Mouse (Mus musculus): Measurements from ENCODE around the gene Kirrel3. TPM values are rescaled to one million over a fixed set of nuclear protein-coding genes. Genes with fewer than 3 reads are reported as not detected.

Gene Kirrel3
- polyA plus RNA-seq, 1 experiment from 2014 or later = 1.8 TPM

DNA sequence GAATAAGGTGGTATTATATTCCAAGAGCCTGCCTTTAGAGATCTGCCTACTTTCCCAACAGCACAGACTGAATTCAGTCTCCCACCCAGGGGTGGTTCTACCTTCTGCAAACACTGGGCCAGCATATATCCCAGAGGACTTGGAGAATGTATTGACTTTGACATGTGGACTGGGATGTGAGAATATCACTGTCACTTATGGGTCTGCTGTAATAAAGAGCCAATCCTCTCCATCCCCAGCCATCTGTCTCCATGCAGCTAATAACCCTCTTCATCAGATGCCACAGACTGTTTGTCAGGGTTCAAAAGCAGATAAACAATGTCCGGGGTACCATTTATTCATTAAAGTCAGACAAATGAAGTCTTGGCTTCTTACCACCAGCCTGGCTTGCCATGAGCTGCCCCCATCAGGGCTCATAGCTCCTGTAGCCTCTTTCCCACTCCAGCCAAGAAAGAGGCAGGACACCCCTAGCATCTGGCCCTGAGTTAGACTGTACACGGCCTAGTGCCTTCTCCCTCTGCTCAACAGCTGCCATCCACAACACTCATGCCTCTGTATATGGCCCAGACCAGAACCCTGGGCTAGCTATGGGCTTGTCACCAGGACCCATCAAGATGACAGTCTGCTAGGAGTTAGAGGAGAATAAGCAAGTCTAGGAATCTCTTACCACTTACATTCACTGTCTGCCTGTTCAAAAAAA is 426.7 kb downstream of the Kirrel3 start:
- no peak overlapping the region for H3K27ac ChIP-seq
- 77% methylated on average over 2 of the region's 2 CpGs for WGBS
- no peaks in the 10 kb centered on the region for H3K27me3 ChIP-seq

DNA sequence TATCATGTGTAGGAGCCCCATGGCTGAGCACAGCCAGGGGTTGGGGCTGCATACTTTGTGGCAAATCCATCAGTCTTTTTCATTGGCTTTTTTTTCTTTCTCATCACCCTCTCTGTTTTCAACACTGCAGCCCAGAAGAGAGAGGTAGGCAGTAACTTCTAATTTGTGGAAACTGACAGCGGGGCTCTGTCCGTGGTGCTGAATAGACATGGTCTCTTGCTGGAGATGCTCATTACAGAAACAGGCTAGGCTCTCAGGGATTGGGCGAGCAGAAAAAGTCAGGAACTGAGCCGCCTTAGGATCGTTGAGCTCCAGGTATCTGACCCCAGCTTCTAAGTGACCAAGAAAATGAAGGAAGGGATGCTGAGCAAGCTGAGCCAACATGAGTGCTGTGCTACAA is 427.3 kb downstream of the Kirrel3 start:
- Histone ChIP-seq H3K27ac (no peak overlapping the region), H3K9ac (no peak overlapping the region), H3K27me3 (no peaks in the 10 kb centered on the region), H3K4me2 (no peak overlapping the region), H3K36me3 (no peaks in the 10 kb centered on the region), H3K9me3 (no peaks in the 10 kb centered on the region), H3K4me3 (no peak overlapping the region), H3K4me1 (no peaks in the 10 kb centered on the region)
- 6% methylated on average over 5 of the region's 5 CpGs for WGBS
- ATAC-seq (ENCODE audit: borderline replicate concordance, extremely low read depth, low FRiP score, low TSS enrichment) = no peak

More for the DNA sequence above, 426.7 kb downstream of the Kirrel3 start:
- H3K9me3 ChIP-seq = no peaks in the 10 kb centered on the region
- no peak overlapping the region for H3K9ac ChIP-seq
- no peaks in the 10 kb centered on the region for H3K4me1 ChIP-seq
- H3K4me3 ChIP-seq = no peak overlapping the region
- no peaks in the 10 kb centered on the region for H3K36me3 ChIP-seq
- no peak overlapping the region for H3K4me2 ChIP-seq
- ATAC-seq (ENCODE audit: borderline replicate concordance, extremely low read depth, low FRiP score, low TSS enrichment) = no peak

DNA sequence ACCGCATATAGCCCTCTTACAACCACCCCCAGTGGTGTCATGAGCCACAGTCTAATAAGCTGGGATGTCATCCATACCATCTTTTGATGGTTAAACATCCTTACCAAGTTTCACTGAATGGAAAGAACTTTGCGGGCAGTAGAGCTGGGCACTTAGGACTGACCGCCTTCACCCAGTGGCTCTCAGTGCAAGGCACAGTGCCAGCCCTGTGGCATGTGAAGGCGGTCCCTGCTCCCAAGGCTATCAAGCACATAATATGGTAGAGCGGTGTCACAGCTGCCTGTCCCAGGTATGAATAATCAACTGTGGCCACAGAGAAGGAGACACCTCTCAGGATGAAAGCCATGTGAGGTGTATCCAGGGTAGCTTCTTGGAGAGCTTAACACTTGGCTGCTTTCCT is 433.3 kb downstream of the Kirrel3 start:
- Histone ChIP-seq H3K27ac (no peak overlapping the region), H3K4me1 (no peaks in the 10 kb centered on the region), H3K9ac (no peak overlapping the region), H3K4me3 (no peak overlapping the region), H3K4me2 (no peak overlapping the region), H3K36me3 (no peaks in the 10 kb centered on the region), H3K9me3 (no peaks in the 10 kb centered on the region), H3K27me3 (no peaks in the 10 kb centered on the region)
- WGBS = 86% methylated on average over 5 of the region's 5 CpGs
- no peak for ATAC-seq (ENCODE audit: borderline replicate concordance, extremely low read depth, low FRiP score, low TSS enrichment)

DNA sequence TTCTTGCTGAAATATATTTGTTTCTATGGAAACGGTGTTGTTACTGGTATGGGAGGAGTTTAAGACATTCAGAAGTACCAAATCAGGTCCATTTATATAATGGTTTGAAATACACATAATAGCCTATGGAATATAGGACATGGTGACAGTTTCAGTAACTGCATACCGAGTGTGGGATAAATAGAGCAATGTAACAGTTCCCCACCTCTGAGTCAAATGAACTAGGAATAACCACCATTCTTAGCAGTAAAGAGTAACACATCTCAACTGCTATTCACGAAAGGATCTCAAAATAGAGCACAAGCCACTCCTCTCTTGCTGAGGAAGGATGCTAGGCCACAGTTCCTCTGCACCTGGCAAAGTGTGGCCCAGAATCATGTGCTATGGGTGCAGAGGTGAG is 434.4 kb downstream of the Kirrel3 start:
- whole genome bisulfite sequencing = 69% methylated on average over 3 of the region's 3 CpGs
- no peak for ATAC-seq (ENCODE audit: borderline replicate concordance, extremely low read depth, low FRiP score, low TSS enrichment)
- no peak overlapping the region for H3K4me2 ChIP-seq

DNA sequence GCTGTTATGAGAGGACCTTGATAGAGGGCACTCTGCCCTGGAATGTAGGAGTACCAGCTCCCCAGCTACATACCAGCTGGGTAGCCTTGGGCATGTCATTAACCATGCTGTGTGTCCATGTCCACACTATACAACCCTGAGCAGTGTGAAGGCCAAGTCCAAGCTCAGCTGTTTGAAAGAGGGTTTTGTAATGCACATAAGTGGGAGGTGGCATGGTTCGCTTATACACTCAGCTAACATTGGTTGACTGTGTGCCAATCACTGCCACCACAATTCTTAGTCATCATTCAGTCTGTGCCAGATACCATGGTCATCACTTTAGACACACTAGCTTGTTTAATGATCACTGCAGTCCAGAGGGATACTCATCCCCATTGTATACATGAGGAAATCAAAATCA is 436.2 kb downstream of the Kirrel3 start:
- no peak overlapping the region for H3K9ac ChIP-seq
- H3K27ac ChIP-seq = no peak overlapping the region
- no peaks in the 10 kb centered on the region for H3K36me3 ChIP-seq
- WGBS = 77% methylated on average over 1 of the region's 1 CpGs
- H3K9me3 ChIP-seq = no peaks in the 10 kb centered on the region
- H3K4me2 ChIP-seq = no peak overlapping the region
- ATAC-seq (ENCODE audit: borderline replicate concordance, extremely low read depth, low FRiP score, low TSS enrichment) = no peak
- H3K4me1 ChIP-seq = no peaks in the 10 kb centered on the region
- H3K4me3 ChIP-seq = no peak overlapping the region
- H3K27me3 ChIP-seq = no peaks in the 10 kb centered on the region

More for the DNA sequence above, 434.4 kb downstream of the Kirrel3 start:
- no peak overlapping the region for H3K4me3 ChIP-seq
- no peaks in the 10 kb centered on the region for H3K36me3 ChIP-seq
- no peak overlapping the region for H3K9ac ChIP-seq
- H3K4me1 ChIP-seq = no peaks in the 10 kb centered on the region
- no peaks in the 10 kb centered on the region for H3K27me3 ChIP-seq
- H3K9me3 ChIP-seq = no peaks in the 10 kb centered on the region
- H3K27ac ChIP-seq = no peak overlapping the region

DNA sequence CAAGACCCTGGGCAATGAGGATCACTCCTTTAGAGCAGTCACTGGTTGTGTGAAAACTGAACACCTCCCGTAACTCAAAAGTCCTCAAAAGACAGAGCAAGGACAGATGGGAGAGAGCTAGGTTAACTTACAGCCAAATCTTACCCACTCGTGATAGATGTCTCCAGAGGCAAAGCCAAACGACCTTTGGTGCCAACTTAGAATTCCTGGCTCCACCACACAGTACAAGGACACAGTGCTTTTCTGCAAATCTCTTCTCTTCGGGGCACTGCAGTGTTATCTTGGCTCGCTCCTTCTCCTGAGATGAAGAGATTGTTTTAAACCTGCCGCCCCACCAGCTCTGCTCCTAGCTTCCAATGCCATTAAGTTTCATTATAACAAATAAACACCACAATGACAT is 437.0 kb downstream of the Kirrel3 start:
- H3K4me2 ChIP-seq = no peak overlapping the region
- H3K36me3 ChIP-seq = no peaks in the 10 kb centered on the region
- H3K9me3 ChIP-seq = no peaks in the 10 kb centered on the region
- no peak overlapping the region for H3K4me3 ChIP-seq
- H3K27ac ChIP-seq = no peak overlapping the region
- ATAC-seq (ENCODE audit: borderline replicate concordance, extremely low read depth, low FRiP score, low TSS enrichment) = no peak
- no peaks in the 10 kb centered on the region for H3K4me1 ChIP-seq
- no peaks in the 10 kb centered on the region for H3K27me3 ChIP-seq
- 61% methylated on average over 6 of the region's 6 CpGs for WGBS
- no peak overlapping the region for H3K9ac ChIP-seq

DNA sequence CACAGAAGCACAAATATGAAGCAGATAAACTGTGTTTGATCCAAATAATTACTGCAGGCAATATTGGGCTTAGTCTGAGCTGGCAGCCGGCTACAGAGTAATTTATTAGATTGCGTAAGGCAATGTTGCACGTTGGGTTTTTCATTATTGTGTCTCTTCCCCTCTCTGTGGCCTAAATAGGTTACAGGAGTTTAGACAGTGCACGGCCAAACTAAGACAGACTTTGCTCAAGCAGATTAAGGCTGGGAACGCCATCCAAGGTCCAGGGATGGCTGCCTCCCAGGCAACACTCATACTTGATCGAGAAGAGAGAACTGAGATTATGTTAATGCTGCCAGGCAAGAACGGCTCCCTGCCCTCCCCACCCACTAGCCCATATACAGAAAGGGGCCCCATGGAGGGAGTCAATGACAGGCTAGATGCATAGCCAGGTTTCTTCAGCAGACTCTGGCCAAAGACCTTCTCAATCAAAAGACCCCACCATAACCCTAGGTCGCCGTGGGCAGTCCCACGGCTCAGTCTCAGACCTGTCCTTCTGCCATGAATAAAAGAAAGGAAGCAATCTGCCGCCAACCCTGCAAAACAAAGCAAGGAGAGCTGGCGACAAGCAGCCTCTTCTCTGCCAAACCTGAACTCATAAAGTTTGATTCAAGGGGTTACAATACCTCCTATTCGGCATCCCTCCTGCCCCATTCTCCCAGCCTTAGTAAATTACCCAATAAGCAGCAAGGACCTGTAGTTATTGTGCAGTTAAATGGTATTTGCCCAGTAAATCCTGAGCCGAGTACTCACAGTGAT is 437.6 kb downstream of the Kirrel3 start:
- Histone ChIP-seq H3K27ac (no peak overlapping the region), H3K27me3 (no peaks in the 10 kb centered on the region), H3K9ac (no peak overlapping the region), H3K4me3 (no peak overlapping the region), H3K9me3 (no peaks in the 10 kb centered on the region), H3K36me3 (no peaks in the 10 kb centered on the region), H3K4me2 (no peak overlapping the region), H3K4me1 (no peaks in the 10 kb centered on the region)
- ATAC-seq (ENCODE audit: borderline replicate concordance, extremely low read depth, low FRiP score, low TSS enrichment) = no peak
- 75% methylated on average over 14 of the region's 14 CpGs for WGBS

DNA sequence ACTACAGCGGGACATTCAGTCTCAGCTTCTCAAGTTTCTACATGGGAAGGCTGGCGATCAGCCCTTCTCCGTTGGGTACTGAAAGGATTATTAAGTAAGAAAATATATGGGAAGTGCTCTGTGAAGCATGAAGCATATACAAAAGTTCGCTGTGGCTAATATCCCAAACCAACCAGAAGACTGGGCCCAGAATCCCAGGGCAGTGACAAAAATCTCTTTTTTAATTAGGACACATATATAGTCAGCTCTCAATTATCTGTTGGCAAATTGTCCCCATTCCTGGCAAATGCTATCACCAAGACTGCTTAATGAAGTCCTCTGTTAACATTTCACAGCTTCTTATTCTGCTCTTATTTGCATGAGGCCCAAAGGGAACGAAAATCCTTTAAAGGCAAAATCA is 439.9 kb downstream of the Kirrel3 start:
- H3K4me1 ChIP-seq = no peaks in the 10 kb centered on the region
- H3K4me2 ChIP-seq = no peak overlapping the region
- no peak overlapping the region for H3K9ac ChIP-seq
- no peaks in the 10 kb centered on the region for H3K9me3 ChIP-seq
- no peaks in the 10 kb centered on the region for H3K27me3 ChIP-seq
- H3K4me3 ChIP-seq = no peak overlapping the region
- no peak for ATAC-seq (ENCODE audit: borderline replicate concordance, extremely low read depth, low FRiP score, low TSS enrichment)
- 67% methylated on average over 5 of the region's 5 CpGs for WGBS
- H3K36me3 ChIP-seq = no peaks in the 10 kb centered on the region
- H3K27ac ChIP-seq = no peak overlapping the region

DNA sequence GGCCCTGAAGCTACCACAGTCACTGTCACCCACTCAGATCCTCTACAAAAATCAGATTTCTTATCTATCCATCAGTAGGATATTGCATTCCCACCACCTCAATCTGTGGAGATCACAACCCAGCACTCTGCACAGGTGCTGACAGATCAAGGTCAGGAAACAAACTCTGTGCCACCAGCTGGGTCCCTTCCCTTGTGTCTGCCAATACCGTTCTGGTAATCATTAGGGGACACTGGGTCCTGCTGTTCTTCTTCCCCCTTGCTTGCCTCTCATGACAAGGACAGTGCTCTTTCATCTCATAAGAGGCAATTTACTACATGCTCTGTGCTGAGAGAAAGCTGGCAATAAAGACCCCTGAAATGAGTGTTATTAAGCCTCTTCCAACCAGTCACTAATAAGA is 444.7 kb downstream of the Kirrel3 start:
- no peaks in the 10 kb centered on the region for H3K9me3 ChIP-seq
- H3K4me2 ChIP-seq = no peak overlapping the region
- no peak overlapping the region for H3K9ac ChIP-seq
- no peak overlapping the region for H3K4me3 ChIP-seq
- 69% methylated on average over 1 of the region's 1 CpGs for WGBS
- no peaks in the 10 kb centered on the region for H3K36me3 ChIP-seq
- H3K27me3 ChIP-seq = no peaks in the 10 kb centered on the region
- ATAC-seq (ENCODE audit: borderline replicate concordance, extremely low read depth, low FRiP score, low TSS enrichment) = no peak
- no peaks in the 10 kb centered on the region for H3K4me1 ChIP-seq
- H3K27ac ChIP-seq = no peak overlapping the region

DNA sequence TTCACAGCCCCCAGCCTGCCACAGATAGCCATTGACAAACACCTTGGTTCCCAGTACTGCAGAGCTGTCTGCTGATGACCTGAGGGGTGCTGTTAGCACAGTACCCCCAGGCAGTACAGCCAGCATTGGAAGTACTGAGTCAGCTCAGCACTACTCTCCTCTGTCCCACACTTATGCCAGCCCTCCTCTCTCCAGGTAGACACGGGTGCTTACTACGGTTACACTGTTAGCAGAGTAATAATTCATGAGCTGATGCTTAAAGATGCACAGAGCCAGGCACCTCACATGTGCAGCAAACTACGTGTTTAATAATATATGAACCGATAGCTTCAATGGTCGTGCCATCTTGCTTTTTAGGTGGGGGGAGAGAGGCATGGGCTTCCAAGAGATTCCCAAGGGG is 452.4 kb downstream of the Kirrel3 start:
- no peak for ATAC-seq (ENCODE audit: borderline replicate concordance, extremely low read depth, low FRiP score, low TSS enrichment)

DNA sequence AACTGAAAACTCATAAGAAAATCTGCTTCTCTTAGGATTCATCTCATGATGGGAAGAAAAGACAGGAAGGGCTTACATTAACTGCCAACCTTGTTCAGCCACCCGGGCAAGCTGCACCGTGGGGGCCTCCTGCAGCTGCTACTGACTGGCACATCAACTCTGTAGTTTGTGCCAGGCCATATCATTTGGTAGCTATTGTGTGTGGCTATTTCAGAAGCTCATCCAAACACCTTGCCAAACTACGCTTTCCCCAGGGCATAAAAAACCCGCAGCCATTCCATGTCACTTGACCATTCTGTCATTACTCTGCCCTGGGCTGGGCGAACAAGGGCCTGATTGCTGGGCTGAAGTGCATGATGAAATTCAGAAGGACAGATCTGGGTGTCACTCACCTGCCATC is 453.9 kb downstream of the Kirrel3 start:
- Histone ChIP-seq H3K9ac (no peak overlapping the region), H3K36me3 (no peaks in the 10 kb centered on the region), H3K27ac (no peak overlapping the region), H3K9me3 (no peaks in the 10 kb centered on the region), H3K4me3 (no peak overlapping the region), H3K4me2 (no peak overlapping the region), H3K4me1 (0 out of 2 replicates have a peak, but pooled peaks cover 4% of the 10 kb centered on the region), H3K27me3 (no peaks in the 10 kb centered on the region)
- 86% methylated on average over 5 of the region's 5 CpGs for WGBS
- ATAC-seq (ENCODE audit: borderline replicate concordance, extremely low read depth, low FRiP score, low TSS enrichment) = no peak

More for the DNA sequence above, 452.4 kb downstream of the Kirrel3 start:
- WGBS = 81% methylated on average over 5 of the region's 5 CpGs
- no peak overlapping the region for H3K4me2 ChIP-seq
- no peaks in the 10 kb centered on the region for H3K27me3 ChIP-seq
- no peak overlapping the region for H3K9ac ChIP-seq
- no peak overlapping the region for H3K27ac ChIP-seq
- no peak overlapping the region for H3K4me3 ChIP-seq
- H3K9me3 ChIP-seq = no peaks in the 10 kb centered on the region
- 0 out of 2 replicates have a peak, but pooled peaks cover 3% of the 10 kb centered on the region for H3K4me1 ChIP-seq
- H3K36me3 ChIP-seq = no peaks in the 10 kb centered on the region

DNA sequence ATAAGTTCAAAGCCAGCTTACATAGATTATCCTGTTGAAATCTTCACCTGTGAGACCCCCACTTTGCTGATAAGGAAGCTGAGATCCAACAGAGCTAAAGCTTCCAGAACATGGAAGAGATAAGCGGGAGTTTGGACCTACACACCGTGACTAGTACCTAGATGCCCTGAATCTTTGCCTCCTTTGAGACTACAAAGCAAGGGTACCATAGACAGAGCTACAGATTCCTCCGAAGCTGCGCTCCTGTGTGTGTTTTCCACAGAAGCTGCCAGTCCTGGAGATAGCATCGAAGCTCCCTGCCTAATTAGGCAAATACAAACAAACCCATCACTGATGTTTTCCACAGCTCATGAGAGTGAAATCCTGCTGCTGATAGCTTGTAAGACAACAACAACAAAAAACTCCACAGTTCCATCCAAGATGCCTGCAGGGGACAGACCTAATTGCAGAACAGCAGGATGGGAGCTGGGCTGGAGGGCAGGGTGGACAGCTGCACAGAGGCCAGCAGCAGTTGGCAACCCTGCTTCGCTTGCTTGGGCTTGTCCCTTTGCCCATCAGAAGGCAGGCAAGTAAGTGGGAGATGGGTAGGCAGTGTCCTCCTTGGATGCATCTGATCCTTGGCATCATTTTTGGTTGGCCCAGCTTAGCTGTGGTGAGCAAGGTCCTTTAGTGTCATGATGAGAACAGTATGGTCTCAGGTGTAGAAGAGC is 456.6 kb downstream of the Kirrel3 start:
- Histone ChIP-seq H3K36me3 (no peaks in the 10 kb centered on the region), H3K27ac (no peak overlapping the region), H3K4me1 (0 out of 2 replicates have a peak, but pooled peaks cover 4% of the 10 kb centered on the region), H3K4me3 (no peak overlapping the region), H3K27me3 (no peaks in the 10 kb centered on the region), H3K9me3 (no peaks in the 10 kb centered on the region), H3K9ac (no peak overlapping the region), H3K4me2 (no peak overlapping the region)
- 68% methylated on average over 6 of the region's 6 CpGs for WGBS
- ATAC-seq (ENCODE audit: borderline replicate concordance, extremely low read depth, low FRiP score, low TSS enrichment) = no peak

Measured in lung, embryonic 15.5 days (tissue).